Mouse (Mus musculus): ENCODE measurements around the gene Sik3. TPM values are rescaled to one million over a fixed set of nuclear protein-coding genes. Genes with fewer than 3 reads are reported as not detected.
"Not testable (repeated sequence)": the region's sequence is repeated elsewhere in the genome, so short reads cannot be mapped to it uniquely, and the experiment has no call there.

Sik3 gene
- polyA plus RNA-seq, 1 experiment = 29.4 TPM

- H3K4me2 ChIP-seq (ENCODE audit: low read depth) = no peak overlapping the region
- no peak overlapping the region for H3ac ChIP-seq (ENCODE audit: control insufficient read depth, insufficient read length)
- H3K4me3 ChIP-seq = no peak overlapping the region
- H3K27me3 ChIP-seq (ENCODE audit: control insufficient read depth, insufficient read depth, insufficient read length) = no peaks in the 10 kb centered on the region
- no peak for TF ChIP-seq CEBPB (IDR thresholded peaks at IDR 0.05; ENCODE audit: insufficient read depth, poor library complexity, severe bottlenecking)
- no peak for TF ChIP-seq TCF3 (IDR thresholded peaks at IDR 0.05; ENCODE audit: insufficient read length, low read depth)
- no peak for TF ChIP-seq MYOG (IDR thresholded peaks at IDR 0.05; ENCODE audit: control insufficient read depth in 1 of 3, insufficient read depth in 1 of 3, insufficient read length in 2 of 3, low read depth in 2 of 3)
- TF ChIP-seq SRF (IDR thresholded peaks at IDR 0.05; ENCODE audit: control insufficient read depth, insufficient read length, low read depth) = no peak
- no peak for TF ChIP-seq USF1 (IDR thresholded peaks at IDR 0.05; ENCODE audit: low read depth)
- TF ChIP-seq POLR2AphosphoS2 (IDR thresholded peaks at IDR 0.05; ENCODE audit: insufficient read length, low read depth) = no peak
- no peaks in the 10 kb centered on the region for H3K36me3 ChIP-seq (ENCODE audit: control insufficient read depth, insufficient read depth)
- peaks cover 5% of the 10 kb centered on the region for H3K79me2 ChIP-seq (ENCODE audit: control insufficient read depth, insufficient read depth)
These were observed 139.7 kb downstream of the Sik3 start for GRCm38 (mm10) chr9:46152067-46153015.

DNA sequence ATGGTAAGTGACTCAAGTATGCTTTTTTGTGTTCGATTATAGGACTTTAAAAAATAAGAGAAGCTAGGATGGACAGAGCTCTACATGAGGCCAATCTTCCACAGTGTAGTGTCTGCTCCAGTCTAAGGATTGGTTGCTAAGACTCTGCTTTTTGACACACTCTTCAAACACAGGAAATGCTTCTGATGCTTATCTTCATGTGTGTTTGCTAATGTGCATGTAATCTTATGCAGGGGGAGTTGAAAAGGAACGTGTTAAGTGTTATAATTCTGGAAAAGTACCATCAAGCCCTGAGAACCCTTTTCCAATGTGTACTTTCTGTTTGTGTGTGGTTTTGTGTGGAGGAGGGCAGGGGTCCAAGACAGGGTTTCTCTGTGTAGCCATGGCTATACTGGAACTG lies 141.8 kb downstream of the Sik3 start:
- H3ac ChIP-seq (ENCODE audit: control insufficient read depth, insufficient read length) = no peak overlapping the region
- TF ChIP-seq REST (IDR thresholded peaks at IDR 0.05; ENCODE audit: insufficient read depth, insufficient read length) (no peak), TCF3 (IDR thresholded peaks at IDR 0.05; ENCODE audit: insufficient read length, low read depth) (no peak), POLR2AphosphoS2 (IDR thresholded peaks at IDR 0.05; ENCODE audit: insufficient read length, low read depth) (no peak), MYOG (IDR thresholded peaks at IDR 0.05; ENCODE audit: control insufficient read depth in 1 of 3, insufficient read depth in 1 of 3, insufficient read length in 2 of 3, low read depth in 2 of 3) (no peak), MYOD1 (IDR thresholded peaks at IDR 0.05; ENCODE audit: control insufficient read depth in 1 of 3, insufficient read length in 2 of 3, low read depth in 2 of 3) (no peak), POLR2A (IDR thresholded peaks at IDR 0.05; ENCODE audit: insufficient read length, low read depth) (no peak), SRF (IDR thresholded peaks at IDR 0.05; ENCODE audit: control insufficient read depth, insufficient read length, low read depth) (no peak), USF1 (IDR thresholded peaks at IDR 0.05; ENCODE audit: low read depth) (no peak), TCF12 (IDR thresholded peaks at IDR 0.05; ENCODE audit: insufficient read depth, poor library complexity, severe bottlenecking) (no peak), MAX (IDR thresholded peaks at IDR 0.05; ENCODE audit: low read depth) (no peak), E2F4 (IDR thresholded peaks at IDR 0.05; ENCODE audit: insufficient read depth) (no peak), CEBPB (IDR thresholded peaks at IDR 0.05; ENCODE audit: insufficient read depth, poor library complexity, severe bottlenecking) (no peak)
- peaks cover 5% of the 10 kb centered on the region for H3K79me2 ChIP-seq (ENCODE audit: control insufficient read depth, insufficient read depth)
- H3K27me3 ChIP-seq (ENCODE audit: control insufficient read depth, insufficient read depth, insufficient read length) = no peaks in the 10 kb centered on the region
- no peak overlapping the region for H3K4me3 ChIP-seq
- H3K4me2 ChIP-seq (ENCODE audit: low read depth) = no peak overlapping the region
- H3K36me3 ChIP-seq (ENCODE audit: control insufficient read depth, insufficient read depth) = peaks cover 3% of the 10 kb centered on the region

- Histone ChIP-seq H3K79me2 (ENCODE audit: control insufficient read depth, insufficient read depth) (peaks cover 5% of the 10 kb centered on the region), H3K4me2 (ENCODE audit: low read depth) (no peak overlapping the region), H3ac (ENCODE audit: control insufficient read depth, insufficient read length) (no peak overlapping the region), H3K36me3 (ENCODE audit: control insufficient read depth, insufficient read depth) (peaks cover 3% of the 10 kb centered on the region), H3K27me3 (ENCODE audit: control insufficient read depth, insufficient read depth, insufficient read length) (no peaks in the 10 kb centered on the region), H3K4me3 (no peak overlapping the region)
- TF ChIP-seq CEBPB (IDR thresholded peaks at IDR 0.05; ENCODE audit: insufficient read depth, poor library complexity, severe bottlenecking) = no peak
- no peak for TF ChIP-seq POLR2A (IDR thresholded peaks at IDR 0.05; ENCODE audit: insufficient read length, low read depth)
- no peak for TF ChIP-seq TCF12 (IDR thresholded peaks at IDR 0.05; ENCODE audit: insufficient read depth, poor library complexity, severe bottlenecking)
- TF ChIP-seq USF1 (IDR thresholded peaks at IDR 0.05; ENCODE audit: low read depth) = no peak
- no peak for TF ChIP-seq MAX (IDR thresholded peaks at IDR 0.05; ENCODE audit: low read depth)
These were observed 142.4 kb downstream of the Sik3 start for GRCm38 (mm10) chr9:46155026-46155425.

GRCm38 (mm10) chr9:46155818-46156217 lies 143.2 kb downstream of the Sik3 start:
- not testable (repeated sequence) for H3K4me3 ChIP-seq; H3K27me3 ChIP-seq (ENCODE audit: control insufficient read depth, insufficient read depth, insufficient read length); H3K36me3 ChIP-seq (ENCODE audit: control insufficient read depth, insufficient read depth); H3ac ChIP-seq (ENCODE audit: control insufficient read depth, insufficient read length); H3K4me2 ChIP-seq (ENCODE audit: low read depth); H3K79me2 ChIP-seq (ENCODE audit: control insufficient read depth, insufficient read depth)

DNA sequence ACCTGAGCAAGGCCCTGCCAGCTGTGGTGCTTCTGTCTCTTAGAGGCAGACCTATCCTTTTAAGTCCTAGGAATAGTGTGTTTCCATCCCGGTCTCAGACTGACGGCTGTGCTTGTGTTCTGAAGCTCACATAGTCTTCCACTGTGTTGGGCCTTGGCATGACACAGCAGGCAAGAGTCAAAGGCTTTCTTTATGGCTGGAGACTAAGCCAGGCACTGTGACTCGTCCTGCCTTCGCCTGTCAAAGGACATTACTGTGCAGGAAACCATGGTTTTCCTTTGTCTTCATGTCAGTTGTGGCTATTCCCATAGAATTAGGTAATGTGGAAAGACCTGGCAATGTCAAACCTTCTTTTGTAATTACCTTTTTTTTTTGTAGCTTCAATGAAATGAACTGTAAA lies 144.1 kb downstream of the Sik3 start:
- TF ChIP-seq SRF (IDR thresholded peaks at IDR 0.05; ENCODE audit: control insufficient read depth, insufficient read length, low read depth) (no peak), POLR2AphosphoS2 (IDR thresholded peaks at IDR 0.05; ENCODE audit: insufficient read length, low read depth) (no peak), USF1 (IDR thresholded peaks at IDR 0.05; ENCODE audit: low read depth) (no peak), TCF3 (IDR thresholded peaks at IDR 0.05; ENCODE audit: insufficient read length, low read depth) (no peak), CEBPB (IDR thresholded peaks at IDR 0.05; ENCODE audit: insufficient read depth, poor library complexity, severe bottlenecking) (no peak)
- Histone ChIP-seq H3K4me3 (no peak overlapping the region), H3K36me3 (ENCODE audit: control insufficient read depth, insufficient read depth) (peaks cover 3% of the 10 kb centered on the region), H3K79me2 (ENCODE audit: control insufficient read depth, insufficient read depth) (peaks cover 5% of the 10 kb centered on the region), H3K27me3 (ENCODE audit: control insufficient read depth, insufficient read depth, insufficient read length) (no peaks in the 10 kb centered on the region), H3ac (ENCODE audit: control insufficient read depth, insufficient read length) (no peak overlapping the region), H3K4me2 (ENCODE audit: low read depth) (no peak overlapping the region)
